ENCODE assay signal across 25 mouse cellular contexts in the genomic region with DNA sequence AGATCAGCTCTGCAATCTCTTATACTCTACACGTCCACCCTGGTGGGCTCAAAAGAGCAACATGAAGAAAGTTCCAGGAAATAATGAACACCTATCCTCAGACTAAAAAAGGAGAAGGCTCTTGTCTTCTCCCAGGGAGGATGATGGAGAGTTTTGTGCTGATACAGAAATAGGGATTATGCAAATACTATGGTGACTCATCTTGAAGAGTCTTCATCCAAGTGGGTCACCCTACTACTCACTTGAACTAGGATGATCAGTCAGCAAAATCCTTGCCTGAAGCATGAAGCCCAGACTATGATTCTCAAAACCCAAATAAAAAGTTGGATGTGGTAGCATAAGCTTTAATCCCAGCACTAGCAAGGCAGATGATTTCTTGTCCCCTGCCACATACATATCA. TPM values are rescaled to one million over a fixed set of nuclear protein-coding genes. Genes with fewer than 3 reads are reported as not detected.
"Had no signal": no experiment of that assay in that cellular context is flagged by ENCODE, and none has a peak within 500 bp of the region (broad histone marks: within the 10 kb centered on the region; RNA-seq: fewer than 3 reads in every experiment).

No protein-coding gene starts in this region.

- H3K36me3 ChIP-seq: neural tube, embryonic 12.5 days; neural tube, embryonic 13.5 days; neural tube, embryonic 15.5 days; stomach, embryonic 15.5 days had no signal

- H3K4me3 ChIP-seq: neural tube, embryonic 12.5 days; neural tube, embryonic 13.5 days; neural tube, embryonic 15.5 days; stomach, embryonic 15.5 days had no signal

- H3K4me1 ChIP-seq: neural tube, embryonic 12.5 days; neural tube, embryonic 13.5 days; neural tube, embryonic 15.5 days; stomach, embryonic 15.5 days had no signal

- DNase-seq: retina, postnatal 1 day; right cerebral cortex, postnatal 14 days; right cerebral cortex, postnatal 25 days; right cerebral cortex, postnatal 4 days; spleen, adult 18-20 months; thymus, adult 18-20 months; thymus, adult 2 months; thymus, postnatal 14 days; thymus, postnatal 25 days; thymus, postnatal 36 days; thymus, postnatal 4 days had no signal

- H3K9me3 ChIP-seq: neural tube, embryonic 12.5 days; neural tube, embryonic 13.5 days; neural tube, embryonic 15.5 days; stomach, embryonic 15.5 days had no signal

- H3K27me3 ChIP-seq: neural tube, embryonic 12.5 days; neural tube, embryonic 13.5 days; neural tube, embryonic 15.5 days; stomach, embryonic 15.5 days had no signal

- H3K27ac ChIP-seq: neural tube, embryonic 12.5 days; neural tube, embryonic 13.5 days; neural tube, embryonic 15.5 days; stomach, embryonic 15.5 days; stomach, postnatal 0 days had no signal

RNA-seq across cellular contexts. Expression of a gene that starts 16.6 kb away (rescaled TPM):
- total RNA-seq: neutrophil, adult 5-6 weeks had no signal
- polyA plus RNA-seq: neural tube, embryonic 12.5 days; neural tube, embryonic 13.5 days; neural tube, embryonic 14.5 days; neural tube, embryonic 15.5 days; small intestine, adult 2 months; spleen, adult 2 months; stomach, embryonic 14.5 days; stomach, embryonic 15.5 days; stomach, embryonic 16.5 days; stomach, postnatal 0 days; testis, adult 2 months; thymus, adult 2 months; thymus, postnatal 0 days; urinary bladder, adult 2 months had no signal

RNA-seq across cellular contexts. Expression of a gene that starts 54.3 kb away (rescaled TPM):
- polyA plus RNA-seq: small intestine, adult 2 months; urinary bladder, adult 2 months had no signal
